Mouse (Mus musculus) limb, embryonic 13.5 days (tissue): ENCODE data around the gene Hoxa3. TPM values are rescaled to one million over a fixed set of nuclear protein-coding genes. Genes with fewer than 3 reads are reported as not detected.

ENCODE experiments used
- ATAC-seq: fragments of 200-750 bp; cut with Nextera tagmentation; 2 replicates; pipeline ENCODE4 v1.8.0; 2017; ENCODE audit warnings: low read depth, moderate number of reproducible peaks, moderate TSS enrichment; ENCODE audit not compliant: low FRiP score
- H3K27ac ChIP-seq: fragments of 300-500 bp; sonication (generic); 2 replicates; pipeline ENCODE4 v1.5.1; 2015; ENCODE audit warnings: inconsistent platforms, mild to moderate bottlenecking, moderate library complexity
- H3K27me3 ChIP-seq: fragments of 300-500 bp; sonication (generic); 2 replicates; pipeline ENCODE4 v1.6.1; 2015; ENCODE audit warnings: mild to moderate bottlenecking, inconsistent platforms
- H3K36me3 ChIP-seq: fragments of 300-500 bp; sonication (generic); 2 replicates; pipeline ENCODE4 v1.6.1; 2015; ENCODE audit warnings: inconsistent platforms, mild to moderate bottlenecking, moderate library complexity
- H3K4me1 ChIP-seq: fragments of 300-500 bp; sonication (generic); 2 replicates; pipeline ENCODE4 v1.6.1; 2015; ENCODE audit warnings: inconsistent platforms
- H3K4me2 ChIP-seq: fragments of 300-500 bp; sonication (generic); replicated peaks from 2 replicates; pipeline ENCODE4 v1.6.1; 2015; ENCODE audit warnings: inconsistent platforms, mild to moderate bottlenecking, moderate library complexity
- H3K4me3 ChIP-seq: fragments of 300-500 bp; sonication (generic); 2 replicates; pipeline ENCODE4 v1.5.1; 2015; ENCODE audit warnings: moderate library complexity, mild to moderate bottlenecking, inconsistent platforms
- H3K9ac ChIP-seq: fragments of 300-500 bp; sonication (generic); 2 replicates; pipeline ENCODE4 v1.6.1; 2015; ENCODE audit warnings: mild to moderate bottlenecking, inconsistent platforms
- H3K9me3 ChIP-seq: fragments of 300-500 bp; sonication (generic); 2 replicates; pipeline ENCODE4 v1.6.1; 2016; ENCODE audit warnings: inconsistent platforms
- WGBS: fragments of 180-500 bp; shearing (Covaris S2); methylation state at CpG from one replicate; pipeline ENCODE4 v1.1.7; 2015; 5-methylcytosine and 5-hydroxymethylcytosine counted together
- polyA plus RNA-seq: library from polyadenylated mRNA; unstranded; fragments of >200 nt; fragmentation: Nextera tagmentation; extraction: Ambion mirVana; gene quantifications from 2 replicates; pipeline ENCODE4 v1.2.1, GENCODE M21; 2015

Gene Hoxa3
- polyA plus RNA-seq, 1 experiment from 2014 or later, result 5.9 TPM

DNA sequence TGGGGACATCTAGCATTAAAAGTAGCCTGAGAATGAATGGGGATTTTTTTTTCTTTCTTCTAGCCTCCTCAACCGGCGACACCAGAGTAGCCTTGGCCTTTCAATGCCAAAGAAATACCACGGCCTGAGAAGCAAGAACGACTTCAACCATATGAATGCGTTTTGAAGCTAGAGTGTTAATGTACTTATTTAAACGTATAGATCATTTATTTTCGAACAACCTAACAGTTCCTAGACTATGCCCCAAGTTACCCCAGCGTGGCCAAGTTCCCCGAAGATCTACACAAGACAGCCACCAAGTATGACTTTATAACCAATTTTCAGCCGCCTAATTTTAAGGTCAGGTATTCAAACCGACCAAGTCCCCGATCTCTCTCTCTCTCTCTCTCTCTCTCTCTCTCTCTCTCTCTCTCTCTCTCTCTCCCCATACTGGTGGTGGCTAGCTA lies 7.8 kb upstream of the Hoxa3 start:
- Histone ChIP-seq H3K9ac (peak overlapping the region; percentile 99), H3K4me3 (peak overlapping the region; percentile 86), H3K27ac (peak overlapping the region; percentile 99), H3K4me2 (peak overlapping the region; percentile 93), H3K36me3 (peaks cover 18% of the 10 kb centered on the region), H3K27me3 (peaks cover 7% of the 10 kb centered on the region; the same call in 1 of the 2 replicates), H3K4me1 (peaks cover 53% of the 10 kb centered on the region), H3K9me3 (no peaks in the 10 kb centered on the region)
- no peak for ATAC-seq
- WGBS, result 4% methylated on average over 12 of the region's 12 CpGs

DNA sequence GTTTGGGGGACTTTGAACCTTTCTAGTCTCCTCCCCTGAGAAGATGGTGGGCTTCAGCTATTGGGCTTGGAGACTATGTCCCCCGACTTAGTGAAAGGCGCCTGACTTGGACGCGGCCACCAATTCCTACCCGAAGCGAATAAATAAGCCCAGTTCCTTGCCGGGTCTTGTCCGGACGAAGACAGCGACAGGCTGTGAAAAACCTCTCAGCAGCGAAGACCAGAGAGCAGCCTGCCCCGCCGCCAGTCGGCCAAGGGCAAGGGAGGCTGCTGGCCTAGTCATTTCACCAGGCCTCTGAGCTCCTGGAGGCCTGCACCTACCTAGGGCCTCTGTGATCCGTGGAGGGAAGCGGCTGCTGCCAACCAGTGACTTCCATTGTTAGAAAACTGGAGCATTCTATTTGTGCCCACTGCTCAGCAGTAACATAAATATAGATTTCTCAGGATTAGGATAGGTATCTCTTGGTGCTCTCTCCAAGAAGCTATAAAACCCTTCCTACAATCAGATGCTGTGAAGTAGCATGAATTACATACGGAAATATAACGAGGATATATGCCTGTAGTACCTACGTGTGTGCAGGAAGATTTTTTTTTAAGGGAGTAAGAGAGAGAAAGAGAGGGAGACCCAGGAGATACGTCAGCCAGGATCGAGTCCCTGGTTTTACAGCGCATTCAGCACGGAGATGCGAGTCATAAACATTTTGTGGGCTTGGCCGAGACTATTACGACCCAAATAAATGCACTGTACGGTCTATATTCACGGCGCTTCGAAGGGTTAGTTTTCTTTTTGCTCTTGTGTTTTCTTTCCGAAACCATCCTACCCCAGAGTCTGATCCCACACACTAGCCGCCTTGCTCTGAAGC lies 7.1 kb upstream of the Hoxa3 start:
- peak overlapping the region; percentile 93 for H3K4me2 ChIP-seq
- H3K4me1 ChIP-seq, result peaks cover 59% of the 10 kb centered on the region
- H3K27me3 ChIP-seq, result peaks cover 9% of the 10 kb centered on the region
- H3K36me3 ChIP-seq, result peaks cover 11% of the 10 kb centered on the region
- peak overlapping the region; percentile 99 for H3K9ac ChIP-seq
- ATAC-seq, result no peak
- peak overlapping the region; percentile 99; the same call in 1 of the 2 replicates for H3K27ac ChIP-seq
- 15% methylated on average over 32 of the region's 32 CpGs for WGBS
- no peaks in the 10 kb centered on the region for H3K9me3 ChIP-seq
- peak overlapping the region; percentile 86 for H3K4me3 ChIP-seq

DNA sequence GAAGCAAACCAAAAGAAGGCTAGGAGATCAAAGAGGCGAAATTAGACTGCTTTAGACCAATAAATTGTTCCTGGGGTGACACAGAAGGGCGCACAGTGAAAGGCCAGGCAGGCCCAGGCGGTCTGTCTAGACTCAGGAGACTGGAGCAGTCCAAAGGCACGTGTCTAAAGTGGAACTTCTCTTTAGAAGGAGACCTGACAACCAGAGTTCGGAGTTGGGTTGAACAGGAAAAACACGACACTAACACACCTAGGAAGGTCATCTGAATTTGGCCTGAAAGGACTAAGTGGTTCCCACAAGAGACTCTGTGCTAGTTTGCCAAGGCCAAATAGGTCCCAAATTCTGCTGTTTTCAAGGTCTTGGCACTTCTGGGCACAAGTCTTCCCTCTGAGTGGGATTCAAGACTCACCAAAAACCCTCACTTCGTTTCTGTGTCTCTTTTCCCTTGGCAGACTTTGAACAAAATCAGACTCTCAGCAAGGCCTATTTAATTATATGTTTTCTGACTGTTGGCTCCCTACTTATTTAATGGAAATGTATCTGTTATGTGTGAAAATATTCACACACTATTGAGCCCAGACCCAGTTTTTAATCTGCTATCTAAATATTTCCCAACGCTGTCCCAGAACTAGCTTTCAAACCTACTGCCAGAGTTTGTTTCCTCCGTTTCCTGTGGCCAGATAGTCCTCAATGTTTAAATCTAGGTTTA lies 6.3 kb upstream of the Hoxa3 start:
- Histone ChIP-seq H3K9me3 (no peaks in the 10 kb centered on the region), H3K36me3 (peaks cover 6% of the 10 kb centered on the region), H3K27me3 (peaks cover 17% of the 10 kb centered on the region), H3K9ac (peak overlapping the region; percentile 99), H3K4me2 (peak overlapping the region; percentile 93), H3K4me1 (peaks cover 67% of the 10 kb centered on the region), H3K4me3 (peak overlapping the region; percentile 86), H3K27ac (no peak overlapping the region)
- no peak for ATAC-seq
- 48% methylated on average over 9 of the region's 9 CpGs for WGBS

DNA sequence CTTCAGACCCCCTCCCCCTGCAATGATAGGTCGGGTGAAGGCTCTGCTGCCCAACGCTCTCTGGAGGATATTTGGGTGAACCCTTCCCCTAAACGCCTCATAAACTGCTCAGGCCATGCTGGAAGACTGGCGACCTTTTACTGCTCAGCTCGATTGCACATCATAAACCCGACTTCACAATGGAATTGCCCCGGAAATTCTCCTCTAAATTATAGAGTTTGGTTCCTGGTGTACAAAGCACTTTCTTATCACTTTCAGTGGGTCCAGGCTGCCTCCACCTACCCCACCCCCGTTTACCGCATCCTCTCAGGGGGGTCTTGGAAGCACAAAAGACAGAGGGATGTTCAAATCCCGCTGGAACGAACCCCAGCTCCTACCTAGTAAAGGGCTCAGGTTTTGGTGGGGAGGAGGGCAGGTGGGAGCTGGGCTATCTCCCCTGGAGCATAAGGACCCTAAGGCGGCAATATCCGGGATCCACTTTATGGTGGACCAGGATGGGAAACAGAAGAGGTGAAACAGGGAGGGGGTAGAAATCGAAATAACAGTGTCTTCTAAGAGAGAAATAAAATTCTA lies 5.6 kb upstream of the Hoxa3 start:
- Histone ChIP-seq H3K4me3 (peak overlapping the region; percentile 65), H3K4me1 (peaks cover 73% of the 10 kb centered on the region), H3K9me3 (no peaks in the 10 kb centered on the region), H3K27me3 (peaks cover 21% of the 10 kb centered on the region), H3K36me3 (no peaks in the 10 kb centered on the region), H3K27ac (no peak overlapping the region), H3K4me2 (peak overlapping the region; percentile 93), H3K9ac (peak overlapping the region; percentile 89)
- no peak for ATAC-seq
- WGBS, result 14% methylated on average over 14 of the region's 14 CpGs

DNA sequence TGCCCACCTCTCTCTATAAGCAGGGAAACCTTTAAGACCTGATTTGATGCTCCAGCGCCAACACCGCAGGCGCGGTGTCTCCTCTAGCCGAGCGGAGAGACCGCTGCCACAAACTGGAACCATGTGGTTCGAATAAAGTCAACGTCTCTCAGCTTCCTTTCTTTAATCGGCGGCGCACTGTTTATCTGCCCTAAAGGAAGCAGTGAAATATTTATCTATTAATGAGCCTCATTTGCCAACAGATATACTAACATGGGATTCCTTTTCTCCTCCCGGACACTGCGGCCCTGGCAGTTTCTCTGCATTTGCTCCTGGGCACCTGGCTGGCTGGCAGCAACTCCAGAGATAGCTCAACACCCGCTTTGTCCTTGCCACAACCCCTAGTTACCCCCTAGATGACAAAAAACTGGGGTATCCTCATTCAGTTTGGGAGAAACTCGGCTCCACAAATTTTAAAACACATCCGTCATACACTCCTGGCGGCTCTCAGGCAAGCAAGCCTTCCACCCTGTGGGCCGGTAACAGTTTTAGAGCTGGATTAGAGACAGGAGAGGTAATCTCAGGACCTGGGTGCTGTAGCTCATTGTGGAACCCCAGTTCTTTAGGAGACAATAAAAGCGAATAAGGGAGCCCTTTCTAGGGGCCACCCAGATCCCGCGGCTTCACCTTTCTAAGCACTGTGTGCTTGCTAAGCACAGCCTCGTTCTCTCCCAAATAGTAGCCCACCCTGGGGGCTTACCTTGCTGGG lies 4.9 kb upstream of the Hoxa3 start:
- peaks cover 21% of the 10 kb centered on the region for H3K27me3 ChIP-seq
- peak overlapping the region; percentile 95 for H3K27ac ChIP-seq
- H3K4me1 ChIP-seq, result peaks cover 76% of the 10 kb centered on the region
- H3K9ac ChIP-seq, result peak overlapping the region; percentile 89
- no peaks in the 10 kb centered on the region for H3K36me3 ChIP-seq
- H3K9me3 ChIP-seq, result no peaks in the 10 kb centered on the region
- no peak for ATAC-seq
- WGBS, result 6% methylated on average over 23 of the region's 23 CpGs
- H3K4me3 ChIP-seq, result peak overlapping the region; percentile 65
- H3K4me2 ChIP-seq, result peak overlapping the region; percentile 93

DNA sequence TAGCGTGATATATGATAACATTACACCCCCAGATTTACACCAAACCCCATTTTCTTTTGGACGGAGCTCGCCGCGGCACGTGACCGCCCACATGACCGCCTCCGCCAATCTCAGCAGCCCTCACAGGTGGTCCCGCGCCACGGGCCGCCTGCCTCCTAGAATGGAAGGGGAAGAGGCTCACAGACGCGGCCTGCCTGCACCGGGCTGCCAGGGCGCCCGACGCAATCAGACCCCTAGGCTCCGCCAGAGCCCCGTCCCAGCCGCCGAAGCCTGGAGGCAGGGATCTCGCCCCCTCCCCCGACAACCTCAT lies 4.3 kb upstream of the Hoxa3 start:
- Histone ChIP-seq H3K27me3 (peaks cover 21% of the 10 kb centered on the region), H3K9me3 (no peaks in the 10 kb centered on the region), H3K27ac (peak overlapping the region; percentile 95), H3K36me3 (no peaks in the 10 kb centered on the region), H3K4me1 (peaks cover 76% of the 10 kb centered on the region), H3K9ac (peak overlapping the region; percentile 89), H3K4me2 (peak overlapping the region; percentile 93), H3K4me3 (peak overlapping the region; percentile 65)
- 0% methylated on average over 25 of the region's 25 CpGs for WGBS
- peak; percentile 71 for ATAC-seq

DNA sequence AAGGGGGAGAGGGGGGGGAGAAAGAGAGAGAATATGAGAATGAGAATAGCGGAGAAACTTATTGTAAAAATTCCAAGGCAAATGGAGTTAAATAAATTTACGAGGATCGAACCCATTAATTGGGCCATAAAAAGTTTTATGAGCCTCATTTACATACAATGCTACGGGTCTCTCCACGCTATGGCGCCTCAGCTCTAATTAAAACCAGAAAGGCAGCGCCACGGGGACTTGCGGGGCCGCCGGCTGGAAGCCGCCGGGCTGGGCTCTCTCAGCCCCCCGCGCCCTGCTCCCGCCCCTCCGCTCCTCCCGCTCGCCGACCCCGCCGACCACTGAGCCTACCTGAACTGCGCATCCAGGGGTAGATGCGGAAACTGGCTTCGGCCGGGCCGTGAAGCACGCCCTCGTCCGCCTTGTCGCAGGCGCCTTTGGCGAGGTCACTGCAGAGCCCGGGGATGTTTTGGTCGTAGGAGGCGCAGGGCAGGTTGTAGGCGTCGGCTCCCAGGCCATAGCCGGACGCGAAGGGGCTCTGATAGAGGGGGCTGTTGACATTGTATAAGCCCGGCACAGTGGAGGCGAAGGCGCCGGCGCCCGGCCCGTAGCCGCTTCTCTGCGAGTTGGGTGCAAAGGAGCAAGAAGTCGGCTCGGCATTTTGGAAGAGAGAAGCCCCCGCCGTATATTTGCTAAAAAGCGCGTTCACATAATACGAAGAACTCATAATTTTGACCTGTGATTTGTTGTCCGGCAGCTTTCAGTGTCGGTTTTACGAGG lies 3.7 kb upstream of the Hoxa3 start:
- Histone ChIP-seq H3K4me2 (peak overlapping the region; percentile 93), H3K9ac (peak overlapping the region; percentile 89), H3K36me3 (no peaks in the 10 kb centered on the region), H3K9me3 (no peaks in the 10 kb centered on the region), H3K4me1 (peaks cover 76% of the 10 kb centered on the region), H3K27ac (peak overlapping the region; percentile 95), H3K4me3 (peak overlapping the region; percentile 65), H3K27me3 (peaks cover 21% of the 10 kb centered on the region)
- WGBS, result under 1% methylated on average over 60 of the region's 60 CpGs
- peak; percentile 7; the same call in 1 of the 2 replicates for ATAC-seq

DNA sequence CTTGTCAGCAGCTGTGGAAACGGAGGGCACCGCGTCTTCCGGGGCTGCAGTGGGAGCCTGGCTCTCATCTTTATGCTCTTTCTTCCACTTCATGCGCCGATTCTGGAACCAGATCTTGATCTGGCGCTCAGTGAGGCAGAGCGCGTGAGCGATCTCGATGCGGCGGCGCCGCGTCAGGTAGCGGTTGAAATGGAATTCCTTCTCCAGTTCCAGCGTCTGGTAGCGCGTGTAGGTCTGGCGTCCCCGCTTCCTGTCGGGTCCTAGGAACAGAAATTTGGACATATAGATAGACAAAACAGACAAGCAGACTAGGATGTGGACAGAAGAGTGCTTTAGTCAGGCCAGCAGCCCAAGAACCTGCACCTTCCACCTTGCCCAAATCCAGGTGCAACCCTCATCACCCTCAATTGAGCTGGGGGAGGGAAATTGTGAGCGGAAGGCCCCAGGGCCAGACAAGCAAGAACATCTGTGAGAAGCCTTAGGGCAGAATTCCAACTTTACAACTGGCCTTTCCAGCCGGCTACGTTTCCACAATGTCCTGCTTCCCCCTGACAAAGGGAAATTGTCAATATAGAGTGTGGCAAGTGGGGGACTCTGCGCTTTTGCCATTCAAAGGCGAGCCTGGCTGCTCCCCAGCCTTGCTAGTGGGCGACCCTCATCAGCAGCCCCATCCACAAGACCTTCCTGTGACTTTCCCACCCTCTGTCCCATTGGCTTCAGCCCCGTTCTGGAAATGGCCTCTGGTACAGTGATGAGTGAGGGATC lies 2.8 kb upstream of the Hoxa3 start:
- Histone ChIP-seq H3K4me2 (peak overlapping the region; percentile 93), H3K9ac (peak overlapping the region; percentile 89), H3K9me3 (no peaks in the 10 kb centered on the region), H3K4me1 (peaks cover 75% of the 10 kb centered on the region), H3K27ac (peak overlapping the region; percentile 95), H3K36me3 (no peaks in the 10 kb centered on the region), H3K4me3 (peak overlapping the region; percentile 65), H3K27me3 (peaks cover 26% of the 10 kb centered on the region)
- 1% methylated on average over 30 of the region's 30 CpGs for WGBS
- no peak for ATAC-seq

DNA sequence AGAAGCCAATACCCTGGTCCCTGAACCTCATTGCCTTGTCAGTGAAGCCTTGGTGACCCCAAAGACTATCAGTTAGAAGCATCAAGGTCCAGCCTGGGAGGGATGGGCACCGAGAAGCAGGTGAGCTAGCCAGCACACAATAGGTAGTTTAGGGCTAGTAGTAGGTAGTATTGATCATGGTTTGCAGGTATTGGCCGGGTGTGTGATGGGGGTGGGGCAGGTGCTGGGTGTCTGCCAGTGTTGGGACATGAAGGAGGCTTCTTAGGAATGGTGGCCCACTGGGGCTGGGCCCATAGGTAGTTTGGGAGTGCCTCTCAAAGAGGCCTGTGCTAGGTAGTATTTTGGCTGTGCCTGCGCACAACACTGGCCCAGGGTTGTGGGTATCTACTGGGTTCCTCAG lies 1.9 kb upstream of the Hoxa3 start:
- H3K36me3 ChIP-seq, result no peaks in the 10 kb centered on the region
- H3K27ac ChIP-seq, result no peak overlapping the region
- H3K27me3 ChIP-seq, result peaks cover 27% of the 10 kb centered on the region
- H3K4me1 ChIP-seq, result peaks cover 71% of the 10 kb centered on the region
- no peak for ATAC-seq
- no peak overlapping the region for H3K9ac ChIP-seq
- H3K4me2 ChIP-seq, result peak overlapping the region; percentile 93
- WGBS, result 41% methylated on average over 3 of the region's 3 CpGs
- H3K4me3 ChIP-seq, result peak overlapping the region; percentile 65; the same call in 1 of the 2 replicates
- no peaks in the 10 kb centered on the region for H3K9me3 ChIP-seq

DNA sequence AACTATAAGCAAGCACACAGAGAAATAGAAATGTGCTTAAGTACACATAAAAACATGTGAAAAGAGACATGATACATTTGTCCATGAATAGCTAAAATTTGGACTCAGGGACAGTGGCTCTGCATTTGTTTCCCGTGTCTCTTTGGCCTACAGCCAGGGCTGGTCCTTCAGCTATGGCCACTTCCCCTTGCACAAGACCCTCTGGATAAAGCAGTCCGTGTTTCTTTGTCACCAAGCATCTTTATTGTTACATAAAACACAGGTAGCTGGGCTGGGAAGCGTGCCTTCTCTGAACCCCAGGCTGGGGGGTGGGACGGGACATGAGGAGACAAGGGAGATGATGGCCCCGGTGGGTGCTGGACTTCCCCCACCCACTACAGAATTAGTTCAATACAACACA lies 1.1 kb upstream of the Hoxa3 start:
- 0 out of 2 replicates have a peak overlapping the region, but pooled peaks have one; percentile 1 for H3K27ac ChIP-seq
- H3K27me3 ChIP-seq, result peaks cover 26% of the 10 kb centered on the region
- ATAC-seq, result no peak
- H3K4me2 ChIP-seq, result peak overlapping the region; percentile 90
- peaks cover 71% of the 10 kb centered on the region for H3K4me1 ChIP-seq
- no peaks in the 10 kb centered on the region for H3K9me3 ChIP-seq
- H3K9ac ChIP-seq, result no peak overlapping the region
- H3K36me3 ChIP-seq, result no peaks in the 10 kb centered on the region
- WGBS, result 27% methylated on average over 5 of the region's 5 CpGs
- H3K4me3 ChIP-seq, result peak overlapping the region; percentile 78
